Mouse (Mus musculus) neutrophil, adult 5-6 weeks (primary cell): Measurements from ENCODE around the gene Fan1. TPM values are rescaled to one million over a fixed set of nuclear protein-coding genes. Genes with fewer than 3 reads are reported as not detected.

Experiments used
- ATAC-seq: fragments of 151-379, 151-347 bp; 2 replicates; pipeline ENCODE4 v1.8.0; 2017; ENCODE audit warnings: mild to moderate bottlenecking, moderate TSS enrichment; ENCODE audit not compliant: insufficient number of reproducible peaks, poor library complexity, low FRiP score, severe bottlenecking; ENCODE audit errors: extremely low read depth
- total RNA-seq: library from RNA; stranded (forward); fragments of 200-1000 nt; gene quantifications from 2 replicates; pipeline ENCODE4 v1.2.3, GENCODE M21; 2017

Fan1 gene
- total RNA-seq, result 6.3 and 6.4 TPM in 2 replicates

- peak; percentile 99 for ATAC-seq
Observed at GRCm38 (mm10) chr7:64373830-64374562, at the start of gene Fan1. Gene Fan1, minus strand, starts transcription at chr7:64374095.

GRCm38 (mm10) chr7:64403989-64404388 lies 30.1 kb upstream of the Fan1 start:
- peak; percentile 42 for ATAC-seq

- ATAC-seq, result no peak
Observed at GRCm38 (mm10) chr7:64402452-64402851, 28.6 kb upstream of the Fan1 start.

- peak; percentile 44; the same call in 1 of the 2 replicates for ATAC-seq
Observed at GRCm38 (mm10) chr7:64400725-64401124, 26.8 kb upstream of the Fan1 start.

GRCm38 (mm10) chr7:64392819-64393151 lies 18.9 kb upstream of the Fan1 start:
- ATAC-seq, result no peak

- peak; percentile 94 for ATAC-seq
Observed at GRCm38 (mm10) chr7:64392122-64392818, 18.4 kb upstream of the Fan1 start, which contains the start of the genes Mphosph10 and Mcee. Gene Mphosph10, minus strand, starts transcription at chr7:64392268. Gene Mcee, plus strand, starts transcription at chr7:64392607.

- ATAC-seq, result no peak
Observed at GRCm38 (mm10) chr7:64391479-64391878, 17.6 kb upstream of the Fan1 start.

- ATAC-seq, result no peak
Observed at GRCm38 (mm10) chr7:64373147-64373829, 607 bp downstream of the Fan1 start.

- ATAC-seq, result no peak
Observed at GRCm38 (mm10) chr7:64371940-64372878, 1.7 kb downstream of the Fan1 start.

GRCm38 (mm10) chr7:64369841-64370240 lies 4.1 kb downstream of the Fan1 start:
- no peak for ATAC-seq

- ATAC-seq, result no peak
Observed at GRCm38 (mm10) chr7:64365863-64366262, 8.0 kb downstream of the Fan1 start.

- no peak for ATAC-seq
Observed at GRCm38 (mm10) chr7:64360586-64360945, 13.3 kb downstream of the Fan1 start.

- no peak for ATAC-seq
Observed at GRCm38 (mm10) chr7:64359943-64360585, 13.8 kb downstream of the Fan1 start.

GRCm38 (mm10) chr7:64358666-64359065 lies 15.2 kb downstream of the Fan1 start:
- ATAC-seq, result no peak

- no peak for ATAC-seq
Observed at GRCm38 (mm10) chr7:64357405-64357804, 16.5 kb downstream of the Fan1 start.

GRCm38 (mm10) chr7:64356661-64357060 lies 17.2 kb downstream of the Fan1 start:
- no peak for ATAC-seq

GRCm38 (mm10) chr7:64354206-64354605 lies 19.7 kb downstream of the Fan1 start:
- ATAC-seq, result no peak

GRCm38 (mm10) chr7:64351087-64351486 lies 22.8 kb downstream of the Fan1 start:
- no peak for ATAC-seq
